Mouse (Mus musculus): ENCODE data around the gene Procr. TPM values are rescaled to one million over a fixed set of nuclear protein-coding genes. Genes with fewer than 3 reads are reported as not detected.

The Procr gene
- polyA plus RNA-seq, 1 experiment from 2014 or later: 1.8 TPM

DNA sequence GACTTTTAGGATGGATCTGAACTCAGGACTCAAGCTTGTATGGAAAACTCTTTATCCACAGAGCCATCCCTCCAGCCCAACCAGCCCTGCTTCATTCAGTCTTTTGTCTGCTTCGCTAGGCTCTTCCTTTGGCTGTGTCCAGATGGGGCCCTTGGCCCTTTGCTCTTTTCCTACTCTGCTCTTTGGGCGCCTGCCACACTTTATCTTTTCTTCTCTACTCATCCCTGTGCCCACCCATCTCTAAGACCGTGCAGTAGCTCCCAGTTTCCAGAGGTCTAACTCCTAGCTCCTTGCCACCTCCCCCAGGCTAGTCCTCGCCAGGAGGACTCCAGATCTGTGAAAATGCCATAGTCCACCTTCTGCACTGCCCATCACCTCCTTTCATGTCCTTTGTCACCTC, 22.7 kb downstream of the Procr start:
- no peaks in the 10 kb centered on the region for H3K36me3 ChIP-seq (replicated peaks)
- DNase-seq (ENCODE audit: low spot score): no peak
- no peak overlapping the region for H3K27ac ChIP-seq (replicated peaks)
- 71% methylated on average over 4 of the region's 4 CpGs for WGBS
- peaks cover 9% of the 10 kb centered on the region for H3K4me1 ChIP-seq
- peaks cover 60% of the 10 kb centered on the region for H3K27me3 ChIP-seq (replicated peaks; ENCODE audit: low read depth, poor library complexity, severe bottlenecking)
- H3K4me3 ChIP-seq: no peak overlapping the region
- H3K9me3 ChIP-seq: no peaks in the 10 kb centered on the region

DNA sequence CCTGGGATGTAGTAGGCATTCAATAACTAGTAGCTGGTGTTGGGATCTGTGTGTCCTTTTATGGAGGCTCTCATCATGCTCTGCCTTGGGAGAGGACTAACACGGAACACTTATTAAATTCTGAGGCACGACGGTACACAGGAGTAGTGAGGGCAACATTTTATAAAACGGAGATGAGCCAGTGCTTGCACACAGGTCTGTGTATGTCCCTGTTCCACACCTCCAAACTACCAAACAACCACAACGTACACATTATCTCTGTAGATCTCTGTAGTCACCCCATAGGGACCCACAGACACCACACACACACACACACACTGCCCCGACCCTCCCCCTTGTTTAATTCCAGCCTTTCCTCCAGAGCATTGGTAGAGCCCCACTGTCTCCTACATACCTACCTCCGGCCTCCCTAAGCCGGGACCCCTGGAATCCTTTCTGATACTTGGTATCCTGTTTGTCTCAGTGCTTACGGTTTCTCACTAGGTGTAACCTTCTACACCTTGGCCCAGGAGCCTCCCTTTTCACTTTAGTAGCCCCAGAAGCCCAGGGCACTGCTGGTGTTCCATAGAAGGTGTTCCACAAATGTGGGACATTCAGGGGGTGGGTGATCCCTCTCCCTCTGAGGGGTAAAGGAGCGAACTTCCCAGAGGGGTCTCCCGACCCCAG, 23.5 kb downstream of the Procr start:
- Histone ChIP-seq H3K27ac (replicated peaks) (no peak overlapping the region), H3K4me1 (peaks cover 9% of the 10 kb centered on the region), H3K9me3 (no peaks in the 10 kb centered on the region), H3K4me3 (peak overlapping the region; percentile 68), H3K27me3 (replicated peaks; ENCODE audit: low read depth, poor library complexity, severe bottlenecking) (peaks cover 63% of the 10 kb centered on the region), H3K36me3 (replicated peaks) (no peaks in the 10 kb centered on the region)
- no peak for DNase-seq (ENCODE audit: low spot score)
- 59% methylated on average over 11 of the region's 11 CpGs for WGBS

DNA sequence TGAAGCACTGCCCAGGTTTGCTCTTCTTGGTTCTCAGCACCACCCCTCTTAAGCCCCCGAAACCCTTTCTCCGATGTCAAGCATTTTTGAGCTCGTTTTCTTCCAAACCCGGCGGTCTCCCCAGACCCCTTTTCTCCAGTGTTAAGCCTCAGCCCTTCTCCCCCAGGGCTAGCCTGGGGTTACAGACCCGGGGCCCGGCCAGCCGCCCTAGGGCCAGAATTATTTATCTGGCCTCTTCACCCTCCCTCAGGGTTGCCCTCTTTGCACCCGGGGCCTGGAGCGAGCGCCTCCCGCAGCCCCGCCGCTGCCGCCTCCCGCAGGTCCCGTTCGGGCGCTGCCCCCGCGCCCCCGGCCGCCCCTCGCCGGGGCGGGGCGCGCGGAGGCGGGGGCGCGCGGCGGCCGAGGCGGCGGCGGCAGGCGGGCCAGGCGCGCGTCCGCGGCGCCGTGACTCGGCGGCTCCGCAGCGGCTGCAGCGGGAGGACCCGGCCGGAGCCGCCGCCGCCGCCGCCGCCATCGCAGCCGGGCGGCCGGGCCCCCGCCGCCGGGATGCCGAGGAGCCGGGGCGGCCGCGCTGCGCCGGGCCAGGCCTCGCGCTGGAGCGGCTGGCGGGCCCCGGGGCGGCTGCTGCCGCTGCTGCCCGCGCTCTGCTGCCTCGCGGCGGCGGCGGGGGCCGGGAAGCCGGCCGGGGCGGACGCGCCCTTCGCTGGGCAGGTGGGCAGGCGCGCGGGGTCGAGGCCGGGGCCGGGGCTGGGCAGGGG, 24.2 kb downstream of the Procr start, which contains the start of gene Mmp24:
Mmp24 (plus strand) TSS at position 416 of the 758 bp plus-strand sequence.
- no peak for DNase-seq (ENCODE audit: low spot score)
- 0 out of 2 replicates have a peak within 1 kb of the TSS, but pooled peaks have one; percentile 24 for H3K27ac ChIP-seq (replicated peaks)

DNA sequence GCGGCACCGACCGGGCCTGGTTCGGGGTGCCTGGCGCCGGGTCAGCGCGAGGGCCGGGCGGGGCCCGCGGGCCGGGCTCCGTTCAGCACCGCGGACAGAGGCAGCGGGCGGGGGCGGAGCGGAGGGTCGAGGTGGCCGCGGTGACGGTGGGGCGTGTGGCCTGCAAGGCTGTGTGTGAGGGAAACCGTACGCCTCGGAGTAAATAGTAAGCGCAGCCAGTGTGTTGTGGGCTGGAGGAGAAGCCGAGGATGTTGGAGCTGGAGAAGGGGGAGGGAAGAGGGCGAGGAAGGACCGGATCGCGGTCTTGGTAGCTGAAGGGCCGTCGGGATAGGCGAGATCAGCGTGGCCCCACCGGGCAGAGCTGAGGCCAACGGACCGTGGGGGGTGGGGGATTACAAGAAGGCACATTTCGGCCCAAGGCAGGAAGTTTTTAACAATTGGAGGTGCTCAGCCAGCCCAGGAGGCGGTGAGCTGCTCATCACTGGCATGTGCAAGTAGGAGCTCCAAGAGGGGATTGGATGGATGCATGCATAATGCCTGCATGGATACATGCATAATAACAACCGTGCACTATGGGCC, 24.9 kb downstream of the Procr start:
- H3K4me1 ChIP-seq: peaks cover 9% of the 10 kb centered on the region
- peak overlapping the region; percentile 68 for H3K4me3 ChIP-seq
- 1% methylated on average over 44 of the region's 44 CpGs for WGBS
- no peaks in the 10 kb centered on the region for H3K9me3 ChIP-seq
- no peaks in the 10 kb centered on the region for H3K36me3 ChIP-seq (replicated peaks)
- peaks cover 63% of the 10 kb centered on the region for H3K27me3 ChIP-seq (replicated peaks; ENCODE audit: low read depth, poor library complexity, severe bottlenecking)
- H3K27ac ChIP-seq (replicated peaks): 0 out of 2 replicates have a peak overlapping the region, but pooled peaks have one; percentile 24
- DNase-seq (ENCODE audit: low spot score): peak; percentile 87

More for the DNA sequence above, 24.2 kb downstream of the Procr start, which contains the start of gene Mmp24:
- 11% methylated on average over 100 of the region's 100 CpGs for WGBS
- peak within 1 kb of the TSS; percentile 68 for H3K4me3 ChIP-seq
- H3K36me3 ChIP-seq (replicated peaks): no peaks in the 10 kb centered on the region
- no peaks in the 10 kb centered on the region for H3K9me3 ChIP-seq
- peaks cover 63% of the 10 kb centered on the region for H3K27me3 ChIP-seq (replicated peaks; ENCODE audit: low read depth, poor library complexity, severe bottlenecking)
- H3K4me1 ChIP-seq: peaks cover 9% of the 10 kb centered on the region

DNA sequence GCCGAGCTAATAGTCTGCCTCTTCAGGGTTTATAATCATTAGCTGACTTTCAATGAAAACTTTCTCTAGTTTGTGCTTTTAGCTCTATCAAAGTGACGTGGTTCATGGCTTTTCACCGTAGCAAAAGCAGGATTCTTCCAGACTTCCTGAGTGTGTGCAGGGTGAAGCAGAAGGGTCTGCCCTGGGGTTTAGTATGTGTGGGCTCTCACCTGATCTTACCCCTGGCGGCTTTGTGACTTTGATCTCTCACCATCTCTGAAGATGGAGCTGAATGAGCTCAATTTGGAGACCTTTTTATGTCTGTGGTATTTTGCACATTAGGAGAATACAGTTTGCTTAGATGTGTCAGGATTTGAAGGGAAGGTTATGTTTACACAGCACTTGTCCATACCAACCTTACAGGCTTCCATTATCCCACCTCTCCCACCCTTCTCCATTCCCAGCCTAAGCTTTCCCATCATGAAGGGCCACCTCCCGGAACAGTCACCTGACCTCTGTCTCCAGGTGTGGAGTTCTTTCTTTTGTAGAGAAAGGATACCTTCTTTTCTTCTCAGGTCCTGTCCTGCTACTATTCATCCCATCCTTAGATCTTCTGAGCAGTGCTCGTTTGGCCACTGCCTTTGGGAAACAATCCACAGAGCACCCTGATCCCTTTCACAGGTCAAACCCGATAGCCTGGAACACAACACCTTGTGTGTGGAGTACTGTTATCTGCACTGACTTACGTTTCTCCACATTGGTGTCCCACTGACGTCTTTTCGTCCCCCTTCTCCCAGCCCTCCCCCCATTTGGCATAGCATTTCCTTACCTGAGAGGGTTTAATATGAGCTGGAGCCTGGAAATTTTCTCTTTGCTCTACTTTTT, 26.1 kb downstream of the Procr start:
- Histone ChIP-seq H3K9me3 (no peaks in the 10 kb centered on the region), H3K36me3 (replicated peaks) (no peaks in the 10 kb centered on the region), H3K27ac (replicated peaks) (no peak overlapping the region), H3K4me1 (peaks cover 9% of the 10 kb centered on the region), H3K27me3 (replicated peaks; ENCODE audit: low read depth, poor library complexity, severe bottlenecking) (peaks cover 63% of the 10 kb centered on the region), H3K4me3 (no peak overlapping the region)
- WGBS: 70% methylated on average over 10 of the region's 10 CpGs
- no peak for DNase-seq (ENCODE audit: low spot score)

DNA sequence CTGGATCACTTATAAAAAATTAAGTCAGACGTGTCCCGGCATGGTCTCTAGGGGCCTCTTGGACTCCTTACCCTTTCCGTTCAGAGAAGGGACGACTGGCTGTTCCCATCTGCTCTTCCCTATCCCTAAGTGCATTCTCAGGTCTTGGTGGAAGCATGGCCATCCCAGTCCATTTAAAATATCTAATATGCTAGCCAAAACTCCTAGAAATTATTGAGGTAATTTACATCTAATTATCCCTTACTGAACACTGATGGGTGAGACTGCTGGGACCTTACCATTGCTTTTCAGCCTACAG, 26.7 kb downstream of the Procr start:
- 84% methylated on average over 4 of the region's 4 CpGs for WGBS
- no peak for DNase-seq (ENCODE audit: low spot score)
- Histone ChIP-seq H3K4me1 (peaks cover 9% of the 10 kb centered on the region), H3K27ac (replicated peaks) (no peak overlapping the region), H3K9me3 (no peaks in the 10 kb centered on the region), H3K27me3 (replicated peaks; ENCODE audit: low read depth, poor library complexity, severe bottlenecking) (peaks cover 61% of the 10 kb centered on the region), H3K4me3 (no peak overlapping the region), H3K36me3 (replicated peaks) (no peaks in the 10 kb centered on the region)

DNA sequence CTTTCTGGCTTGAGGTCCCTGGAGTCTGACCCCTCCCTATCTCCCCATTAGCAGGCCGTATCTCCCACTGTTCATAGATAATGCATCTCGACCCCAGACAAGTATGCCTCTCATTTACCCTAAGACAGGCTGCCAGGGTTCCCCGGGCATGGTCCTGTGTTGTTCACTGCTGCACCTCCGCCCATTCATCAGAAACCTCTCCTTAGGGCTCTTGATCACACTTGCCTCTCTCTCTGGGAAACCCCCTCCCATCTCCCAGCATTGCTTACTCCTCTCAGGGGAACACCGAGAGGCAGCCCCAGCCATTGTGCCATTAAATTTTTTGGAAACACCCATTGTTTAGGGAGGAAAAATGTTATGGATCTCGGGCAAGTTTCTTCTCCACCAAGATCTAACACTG, 27.1 kb downstream of the Procr start:
- Histone ChIP-seq H3K4me1 (peaks cover 9% of the 10 kb centered on the region), H3K36me3 (replicated peaks) (no peaks in the 10 kb centered on the region), H3K27me3 (replicated peaks; ENCODE audit: low read depth, poor library complexity, severe bottlenecking) (peaks cover 57% of the 10 kb centered on the region), H3K27ac (replicated peaks) (no peak overlapping the region), H3K4me3 (no peak overlapping the region), H3K9me3 (no peaks in the 10 kb centered on the region)
- WGBS: 76% methylated on average over 6 of the region's 6 CpGs
- DNase-seq (ENCODE audit: low spot score): no peak

DNA sequence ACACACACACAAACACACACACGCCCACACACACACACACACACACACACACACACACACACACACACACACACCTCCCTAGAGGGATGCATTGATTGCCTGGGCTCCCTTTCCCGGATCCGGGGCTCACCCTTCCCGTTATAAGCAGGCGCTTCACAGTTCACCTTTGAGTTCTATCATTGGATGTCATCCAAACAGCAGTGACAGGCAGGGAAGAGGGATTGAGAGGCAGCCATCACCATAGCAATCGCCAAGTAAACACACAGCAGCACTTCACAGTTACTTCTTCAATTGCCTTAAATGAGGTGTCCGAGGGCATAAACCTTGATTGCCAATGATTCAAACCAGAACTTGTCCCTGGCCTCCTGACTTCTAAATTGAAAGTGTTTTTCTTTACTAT, 28.1 kb downstream of the Procr start:
- no peak overlapping the region for H3K27ac ChIP-seq (replicated peaks)
- H3K36me3 ChIP-seq (replicated peaks): no peaks in the 10 kb centered on the region
- DNase-seq (ENCODE audit: low spot score): no peak
- H3K4me1 ChIP-seq: peaks cover 9% of the 10 kb centered on the region
- no peaks in the 10 kb centered on the region for H3K9me3 ChIP-seq
- WGBS: 68% methylated on average over 7 of the region's 7 CpGs
- H3K27me3 ChIP-seq (replicated peaks; ENCODE audit: low read depth, poor library complexity, severe bottlenecking): peaks cover 46% of the 10 kb centered on the region
- no peak overlapping the region for H3K4me3 ChIP-seq

DNA sequence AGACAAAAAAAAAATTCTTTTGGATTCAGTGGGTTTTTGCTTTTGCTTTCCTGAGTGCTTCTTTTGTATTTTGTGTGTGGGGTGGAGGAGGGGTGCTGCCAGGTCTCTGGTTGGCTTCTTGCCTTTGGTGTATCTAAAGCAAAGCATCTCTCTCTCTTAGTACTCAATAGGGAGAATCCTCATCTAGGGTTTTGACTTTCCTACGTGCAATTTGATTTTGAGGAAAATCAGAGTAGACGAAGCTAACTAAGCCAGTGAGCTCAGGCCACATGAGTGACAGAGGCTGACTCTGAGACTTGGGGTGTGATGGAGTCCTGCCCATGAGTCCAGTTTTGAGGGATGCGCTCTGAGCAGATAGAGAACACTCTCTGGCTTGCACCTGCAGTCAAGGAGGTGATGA, 28.6 kb downstream of the Procr start:
- H3K36me3 ChIP-seq (replicated peaks): no peaks in the 10 kb centered on the region
- DNase-seq (ENCODE audit: low spot score): no peak
- H3K27me3 ChIP-seq (replicated peaks; ENCODE audit: low read depth, poor library complexity, severe bottlenecking): peaks cover 42% of the 10 kb centered on the region
- WGBS: 88% methylated on average over 3 of the region's 3 CpGs
- no peak overlapping the region for H3K4me3 ChIP-seq
- H3K27ac ChIP-seq (replicated peaks): no peak overlapping the region
- H3K4me1 ChIP-seq: peaks cover 9% of the 10 kb centered on the region
- no peaks in the 10 kb centered on the region for H3K9me3 ChIP-seq

DNA sequence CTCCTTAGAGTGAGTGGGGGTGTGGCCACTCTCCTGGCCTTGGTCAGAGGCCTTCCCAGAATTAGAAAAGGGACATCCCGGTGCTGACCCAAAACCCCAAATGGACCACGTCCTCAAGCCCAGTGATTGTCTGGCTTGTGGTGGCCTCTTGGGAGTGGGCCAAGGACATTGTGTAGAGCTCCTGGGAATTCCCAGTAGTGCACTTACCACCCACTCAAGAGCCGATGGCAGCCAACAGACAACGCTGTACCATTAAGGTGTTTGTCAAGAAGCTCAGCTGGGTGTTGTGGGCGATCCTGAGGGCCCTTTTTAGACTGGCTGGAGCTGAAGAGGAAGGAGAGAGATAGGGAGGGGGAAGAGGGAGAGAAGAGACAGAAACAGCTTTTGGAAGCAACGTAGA, 33.6 kb downstream of the Procr start:
- no peak overlapping the region for H3K27ac ChIP-seq (replicated peaks)
- no peaks in the 10 kb centered on the region for H3K27me3 ChIP-seq (replicated peaks; ENCODE audit: low read depth, poor library complexity, severe bottlenecking)
- no peaks in the 10 kb centered on the region for H3K9me3 ChIP-seq
- whole genome bisulfite sequencing: 82% methylated on average over 6 of the region's 6 CpGs
- no peaks in the 10 kb centered on the region for H3K4me1 ChIP-seq
- no peaks in the 10 kb centered on the region for H3K36me3 ChIP-seq (replicated peaks)
- H3K4me3 ChIP-seq: no peak overlapping the region
- no peak for DNase-seq (ENCODE audit: low spot score)

DNA sequence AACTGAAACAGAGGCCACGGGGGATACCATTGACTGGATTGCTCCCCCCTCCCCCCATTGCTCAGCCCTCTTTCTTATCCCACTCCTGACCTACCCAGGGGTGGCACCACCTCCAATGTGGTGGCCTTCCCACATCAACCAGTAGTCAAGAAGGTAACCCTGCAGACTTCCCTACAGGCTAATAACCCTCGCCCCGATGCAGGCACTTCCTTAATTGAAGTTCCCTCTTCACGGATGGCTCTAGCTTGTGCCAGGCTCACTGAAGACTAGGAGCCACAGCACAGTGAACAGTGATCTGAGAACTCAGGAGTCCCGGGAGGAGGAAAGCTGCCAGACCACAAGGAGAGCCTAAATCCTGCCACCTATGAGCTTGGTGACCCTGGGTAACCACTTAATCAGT, 36.0 kb downstream of the Procr start:
- DNase-seq (ENCODE audit: low spot score): no peak
- WGBS: 75% methylated on average over 5 of the region's 5 CpGs
- H3K27ac ChIP-seq (replicated peaks): no peak overlapping the region

More for the DNA sequence above, 36.0 kb downstream of the Procr start:
- Histone ChIP-seq H3K9me3 (no peaks in the 10 kb centered on the region), H3K36me3 (replicated peaks) (no peaks in the 10 kb centered on the region), H3K4me3 (no peak overlapping the region), H3K27me3 (replicated peaks; ENCODE audit: low read depth, poor library complexity, severe bottlenecking) (no peaks in the 10 kb centered on the region), H3K4me1 (no peaks in the 10 kb centered on the region)

Measured in embryonic facial prominence, embryonic 10.5 days (tissue).